Mouse (Mus musculus): ENCODE data around the gene Egln3. TPM values are rescaled to one million over a fixed set of nuclear protein-coding genes. Genes with fewer than 3 reads are reported as not detected.

The Egln3 gene
- total RNA-seq, 2 experiments from 2014 or later: 14.2 to 15.3 TPM

DNA sequence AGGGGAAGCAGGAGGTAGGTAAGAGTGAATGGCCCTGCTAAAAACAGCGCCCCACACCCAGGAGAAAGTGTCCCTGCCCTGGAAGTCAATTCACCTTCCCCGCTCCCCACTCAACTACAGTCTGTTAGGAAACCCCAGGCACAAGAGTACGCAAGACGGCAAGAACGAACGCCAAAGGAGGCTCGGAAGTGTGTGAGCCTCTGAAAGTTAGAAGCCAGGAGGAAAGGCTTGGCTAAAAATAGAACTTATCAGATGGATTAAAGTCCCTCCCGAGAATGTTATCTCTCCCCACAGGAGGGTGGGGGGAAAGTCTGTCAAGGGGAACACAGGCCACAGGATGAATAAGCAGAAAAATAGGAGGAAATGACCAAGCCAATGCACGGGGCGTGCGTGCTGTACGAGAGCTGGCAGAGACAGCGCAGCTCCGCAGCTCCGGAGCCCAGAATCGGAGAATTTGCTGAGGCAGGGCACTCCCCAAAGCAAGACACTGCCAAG lies 41.0 kb downstream of the Egln3 start:
- DNase-seq: no peak

DNA sequence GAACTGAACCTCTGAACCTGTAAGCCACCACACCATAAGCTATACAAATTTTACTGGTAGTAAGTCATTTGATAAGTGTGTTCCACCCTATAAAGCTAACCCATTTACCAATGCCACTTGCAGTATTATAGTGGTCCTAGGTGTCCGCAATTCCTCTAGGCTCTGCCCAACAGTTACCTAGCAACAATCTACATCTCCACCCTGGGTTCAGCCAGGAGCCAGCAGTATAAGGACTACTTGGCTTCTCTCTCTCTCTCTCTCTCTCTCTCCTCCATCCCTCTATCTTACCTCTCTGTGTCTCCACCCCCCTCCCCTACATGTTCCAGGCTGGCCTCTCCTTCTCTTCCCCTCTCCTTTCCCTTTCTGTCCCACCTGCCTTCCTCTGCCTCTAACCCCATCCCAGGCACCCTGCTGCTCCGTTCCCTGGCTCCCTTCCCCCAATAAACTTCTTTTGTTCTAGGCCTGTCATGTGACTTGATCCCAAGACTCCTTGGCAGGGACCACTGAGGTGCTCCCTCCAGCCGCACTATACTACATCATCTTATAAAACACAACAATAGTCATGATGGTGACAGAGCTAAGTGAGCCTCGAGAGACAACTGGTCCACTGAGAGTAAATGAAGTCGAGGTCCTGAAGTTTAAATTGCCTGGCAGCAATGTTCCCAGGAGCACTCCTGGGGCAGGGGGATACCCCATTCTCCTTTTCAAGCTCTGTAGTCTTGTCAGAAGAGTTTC lies 42.0 kb downstream of the Egln3 start:
- no peak for DNase-seq

DNA sequence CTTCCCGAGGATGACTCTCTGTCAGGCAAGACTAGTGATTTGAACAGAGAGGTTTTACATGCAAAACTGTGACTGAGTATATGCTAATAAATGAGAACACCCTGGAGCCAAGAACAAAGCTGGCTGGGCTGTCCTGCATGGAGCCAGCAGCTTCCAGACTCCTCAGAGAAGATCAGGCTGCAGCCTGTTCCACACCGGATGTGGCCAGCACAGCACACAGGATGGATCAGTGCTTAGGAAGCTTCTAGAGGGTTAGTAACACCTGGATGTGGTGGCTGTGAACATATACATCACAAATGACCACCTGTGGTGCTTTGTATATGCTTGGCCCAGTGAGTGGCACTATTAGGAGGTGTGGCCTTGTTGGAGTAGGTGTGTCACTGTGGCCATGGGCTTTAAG lies 43.4 kb downstream of the Egln3 start:
- no peak for DNase-seq

- DNase-seq: no peak
Measured at GRCm38 (mm10) chr12:54154771-54155170, 48.9 kb downstream of the Egln3 start.

- no peak for DNase-seq
Measured at GRCm38 (mm10) chr12:54146943-54147556, 56.6 kb downstream of the Egln3 start.
